Mouse (Mus musculus) heart, embryonic 11.5 days (tissue): ENCODE data around the gene Slc9a9. TPM values are rescaled to one million over a fixed set of nuclear protein-coding genes. Genes with fewer than 3 reads are reported as not detected.

ENCODE experiments used
- ATAC-seq: fragments of 200-750 bp; cut with Nextera tagmentation; replicated peaks from 2 replicates; pipeline ENCODE4 v1.8.0; 2017; ENCODE audit warnings: moderate library complexity; ENCODE audit not compliant: insufficient number of reproducible peaks, low FRiP score, low TSS enrichment
- H3K27ac ChIP-seq: fragments of 300-500 bp; sonication (generic); 2 replicates; pipeline ENCODE4 v1.5.1; 2014; ENCODE audit warnings: mild to moderate bottlenecking, low read depth, low read length
- H3K27me3 ChIP-seq: fragments of 300-500 bp; sonication (generic); 2 replicates; pipeline ENCODE4 v1.6.1; 2014; ENCODE audit warnings: mild to moderate bottlenecking, low read length, mixed read lengths; ENCODE audit not compliant: control insufficient read depth, insufficient read depth
- H3K36me3 ChIP-seq: fragments of 300-500 bp; sonication (generic); 2 replicates; pipeline ENCODE4 v1.6.1; 2014; ENCODE audit warnings: mild to moderate bottlenecking, low read length, moderate library complexity, mixed read lengths; ENCODE audit not compliant: control insufficient read depth, insufficient read depth
- H3K4me1 ChIP-seq: fragments of 300-500 bp; sonication (generic); 2 replicates; pipeline ENCODE4 v1.6.1; 2014; ENCODE audit warnings: low read length; ENCODE audit not compliant: control insufficient read depth, insufficient read depth
- H3K4me2 ChIP-seq: fragments of 300-500 bp; sonication (generic); 2 replicates; pipeline ENCODE4 v1.6.1; 2014; ENCODE audit warnings: mild to moderate bottlenecking, moderate library complexity
- H3K4me3 ChIP-seq: fragments of 300-500 bp; sonication (generic); 2 replicates; pipeline ENCODE4 v1.5.1; 2014; ENCODE audit warnings: low read depth, low read length
- H3K9ac ChIP-seq: fragments of 300-500 bp; sonication (generic); 2 replicates; pipeline ENCODE4 v1.6.1; 2014; ENCODE audit warnings: mild to moderate bottlenecking, low read depth, low read length, moderate library complexity
- H3K9me3 ChIP-seq: fragments of 300-500 bp; sonication (generic); replicated peaks from 2 replicates; pipeline ENCODE4 v1.6.1; 2016; ENCODE audit warnings: low read length; ENCODE audit not compliant: control insufficient read depth
- WGBS: fragments of 180-500 bp; shearing (Covaris S2); extraction: QIAGEN DNeasy Blood & Tissue Kit; methylation state at CpG from one replicate; pipeline ENCODE4 v1.1.7; 2014; ENCODE audit not compliant: insufficient replicate concordance; 5-methylcytosine and 5-hydroxymethylcytosine counted together
- polyA plus RNA-seq: library from polyadenylated mRNA; unstranded; fragments of >200 nt; fragmentation: Nextera tagmentation; extraction: Ambion mirVana; gene quantifications from 2 replicates; pipeline ENCODE4 v1.2.1, GENCODE M21; 2014

Slc9a9 gene
- polyA plus RNA-seq, 1 experiment from 2014 or later, result 4.1 TPM

GRCm38 (mm10) chr9:94732136-94732535 lies 62.4 kb downstream of the Slc9a9 start:
- 0 out of 2 replicates have a peak, but pooled peaks cover 2% of the 10 kb centered on the region for H3K27me3 ChIP-seq
- no peak overlapping the region for H3K4me3 ChIP-seq
- no peak overlapping the region for H3K4me2 ChIP-seq
- ATAC-seq, result no peak
- H3K4me1 ChIP-seq, result no peaks in the 10 kb centered on the region
- no peaks in the 10 kb centered on the region for H3K9me3 ChIP-seq
- H3K27ac ChIP-seq, result no peak overlapping the region
- no peaks in the 10 kb centered on the region for H3K36me3 ChIP-seq
- no peak overlapping the region for H3K9ac ChIP-seq
- WGBS, result 76% methylated on average over 6 of the region's 6 CpGs

GRCm38 (mm10) chr9:94732599-94733287 lies 63.0 kb downstream of the Slc9a9 start:
- 71% methylated on average over 8 of the region's 8 CpGs for WGBS
- no peaks in the 10 kb centered on the region for H3K9me3 ChIP-seq
- H3K4me1 ChIP-seq, result no peaks in the 10 kb centered on the region
- no peak overlapping the region for H3K4me3 ChIP-seq
- no peak overlapping the region for H3K27ac ChIP-seq
- H3K4me2 ChIP-seq, result no peak overlapping the region
- no peaks in the 10 kb centered on the region for H3K36me3 ChIP-seq
- no peak overlapping the region for H3K9ac ChIP-seq
- no peak for ATAC-seq
- H3K27me3 ChIP-seq, result 0 out of 2 replicates have a peak, but pooled peaks cover 2% of the 10 kb centered on the region

- 85% methylated on average over 1 of the region's 1 CpGs for WGBS
- ATAC-seq, result no peak
Observed at GRCm38 (mm10) chr9:94734320-94734719, 64.6 kb downstream of the Slc9a9 start.

GRCm38 (mm10) chr9:94737226-94737625 lies 67.5 kb downstream of the Slc9a9 start:
- no peak overlapping the region for H3K4me3 ChIP-seq
- 66% methylated on average over 5 of the region's 5 CpGs for WGBS
- H3K9me3 ChIP-seq, result no peaks in the 10 kb centered on the region
- H3K4me2 ChIP-seq, result no peak overlapping the region
- no peaks in the 10 kb centered on the region for H3K4me1 ChIP-seq
- no peaks in the 10 kb centered on the region for H3K36me3 ChIP-seq
- H3K27me3 ChIP-seq, result 0 out of 2 replicates have a peak, but pooled peaks cover 2% of the 10 kb centered on the region
- no peak for ATAC-seq
- no peak overlapping the region for H3K9ac ChIP-seq
- H3K27ac ChIP-seq, result no peak overlapping the region

More at GRCm38 (mm10) chr9:94734320-94734719, 64.6 kb downstream of the Slc9a9 start:
- H3K27ac ChIP-seq, result no peak overlapping the region
- H3K4me1 ChIP-seq, result no peaks in the 10 kb centered on the region
- no peak overlapping the region for H3K9ac ChIP-seq
- H3K27me3 ChIP-seq, result 0 out of 2 replicates have a peak, but pooled peaks cover 2% of the 10 kb centered on the region
- H3K9me3 ChIP-seq, result no peaks in the 10 kb centered on the region
- no peak overlapping the region for H3K4me3 ChIP-seq
- no peak overlapping the region for H3K4me2 ChIP-seq
- no peaks in the 10 kb centered on the region for H3K36me3 ChIP-seq

- 0 out of 2 replicates have a peak, but pooled peaks cover 2% of the 10 kb centered on the region for H3K27me3 ChIP-seq
- no peak for ATAC-seq
- 41% methylated on average over 6 of the region's 6 CpGs for WGBS
- no peak overlapping the region for H3K9ac ChIP-seq
- no peak overlapping the region for H3K4me2 ChIP-seq
- H3K9me3 ChIP-seq, result no peaks in the 10 kb centered on the region
- H3K4me1 ChIP-seq, result no peaks in the 10 kb centered on the region
- H3K36me3 ChIP-seq, result no peaks in the 10 kb centered on the region
- H3K4me3 ChIP-seq, result no peak overlapping the region
- H3K27ac ChIP-seq, result no peak overlapping the region
Observed at GRCm38 (mm10) chr9:94738555-94739427, 69.1 kb downstream of the Slc9a9 start.

- WGBS, result 68% methylated on average over 3 of the region's 3 CpGs
- H3K4me3 ChIP-seq, result no peak overlapping the region
- ATAC-seq, result no peak
- H3K9ac ChIP-seq, result no peak overlapping the region
- H3K27ac ChIP-seq, result no peak overlapping the region
- no peaks in the 10 kb centered on the region for H3K4me1 ChIP-seq
- H3K4me2 ChIP-seq, result no peak overlapping the region
- H3K27me3 ChIP-seq, result 0 out of 2 replicates have a peak, but pooled peaks cover 2% of the 10 kb centered on the region
- no peaks in the 10 kb centered on the region for H3K36me3 ChIP-seq
- H3K9me3 ChIP-seq, result no peaks in the 10 kb centered on the region
Observed at GRCm38 (mm10) chr9:94740841-94741240, 71.1 kb downstream of the Slc9a9 start.

- H3K27ac ChIP-seq, result no peak overlapping the region
- 84% methylated on average over 1 of the region's 1 CpGs for WGBS
- no peaks in the 10 kb centered on the region for H3K9me3 ChIP-seq
- no peaks in the 10 kb centered on the region for H3K36me3 ChIP-seq
- ATAC-seq, result no peak
- H3K4me3 ChIP-seq, result no peak overlapping the region
- no peak overlapping the region for H3K4me2 ChIP-seq
- no peaks in the 10 kb centered on the region for H3K27me3 ChIP-seq
- H3K4me1 ChIP-seq, result no peaks in the 10 kb centered on the region
- H3K9ac ChIP-seq, result no peak overlapping the region
Observed at GRCm38 (mm10) chr9:94743291-94743690, 73.6 kb downstream of the Slc9a9 start.

- H3K27me3 ChIP-seq, result no peaks in the 10 kb centered on the region
- H3K9me3 ChIP-seq, result no peaks in the 10 kb centered on the region
- no peak for ATAC-seq
- H3K4me1 ChIP-seq, result peaks cover 8% of the 10 kb centered on the region
- 76% methylated on average over 2 of the region's 2 CpGs for WGBS
- no peak overlapping the region for H3K27ac ChIP-seq
- no peak overlapping the region for H3K9ac ChIP-seq
- H3K4me2 ChIP-seq, result no peak overlapping the region
- H3K4me3 ChIP-seq, result no peak overlapping the region
- H3K36me3 ChIP-seq, result no peaks in the 10 kb centered on the region
Observed at GRCm38 (mm10) chr9:94748503-94748902, 78.8 kb downstream of the Slc9a9 start.
